Mouse (Mus musculus) brain, embryonic 14.5 days (tissue): ENCODE measurements at regions not wholly inside any gene's neighbourhood (a gene's known extent, or its start where the extent isn't known, plus 50 kb on each side); places are given as distances from the start of the nearest gene placed in this dataset.

Source experiments
- CTCF ChIP-seq: fragments of 200-500 bp; IDR thresholded peaks from 2 replicates; pipeline ENCODE4 v1.5.1; 2012; ENCODE audit warnings: inconsistent platforms, mild to moderate bottlenecking, moderate library complexity, borderline replicate concordance; ENCODE audit not compliant: insufficient read depth, insufficient read length; ENCODE audit errors: extremely low read depth
- POLR2A ChIP-seq: fragments of 200-500 bp; IDR thresholded peaks from 2 replicates; pipeline ENCODE4 v1.6.1; 2012; ENCODE audit warnings: mild to moderate bottlenecking, inconsistent platforms, borderline replicate concordance; ENCODE audit not compliant: poor library complexity, insufficient read depth, insufficient read length, severe bottlenecking; ENCODE audit errors: extremely low read depth

- TF ChIP-seq CTCF, result no peak
- no peak for TF ChIP-seq POLR2A
These were observed 139.2 kb downstream of the Fgf18 start for GRCm38 (mm10) chr11:33007826-33008530.
